In the genomic region with DNA sequence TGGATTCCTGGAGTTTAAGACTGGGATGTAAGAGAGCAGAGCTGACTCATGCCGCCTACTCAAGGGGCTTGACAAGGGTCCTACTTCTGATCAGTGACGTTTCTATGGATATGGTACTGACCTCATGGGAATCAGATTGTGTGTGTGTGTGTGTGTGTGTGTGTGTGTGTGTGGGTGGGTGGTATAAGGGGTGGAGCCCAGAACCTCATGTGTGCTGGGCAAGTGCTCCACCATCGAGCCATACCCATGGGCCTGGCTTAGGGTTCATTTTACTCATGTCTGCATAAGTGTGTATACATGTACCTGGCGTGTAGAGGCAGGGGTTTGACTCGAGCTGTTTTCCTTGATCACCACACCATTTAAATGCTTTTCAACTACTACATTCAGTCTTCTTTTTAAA, we compare ENCODE assay signal across 25 mouse cellular contexts.
"Had no signal": no experiment of that assay in that cellular context is flagged by ENCODE, and none has a peak within 500 bp of the region (broad histone marks: within the 10 kb centered on the region; RNA-seq: fewer than 3 reads in every experiment).

No protein-coding gene starts in this region.

- H3K4me2 ChIP-seq: heart, embryonic 12.5 days; hindbrain, embryonic 13.5 days; hindbrain, embryonic 15.5 days; kidney, embryonic 15.5 days; limb, embryonic 13.5 days; limb, embryonic 15.5 days; liver, embryonic 15.5 days had no signal

- H3K27ac ChIP-seq: gastrocnemius, adult 2 months; heart, embryonic 10.5 days; hindbrain, embryonic 13.5 days; hindbrain, embryonic 15.5 days; hindbrain, postnatal 0 days; kidney, embryonic 15.5 days; kidney, postnatal 0 days; limb, embryonic 13.5 days; limb, embryonic 15.5 days; liver, embryonic 15.5 days had no signal

- ATAC-seq: hindbrain, postnatal 0 days; intestine, embryonic 16.5 days had no signal

- H3K4me3 ChIP-seq: gastrocnemius, adult 2 months; heart, embryonic 10.5 days; heart, embryonic 12.5 days; hindbrain, embryonic 13.5 days; hindbrain, embryonic 15.5 days; kidney, embryonic 15.5 days; limb, embryonic 13.5 days; limb, embryonic 15.5 days; liver, embryonic 15.5 days had no signal

- H3K4me1 ChIP-seq: heart, embryonic 10.5 days; heart, embryonic 12.5 days; hindbrain, embryonic 13.5 days; hindbrain, embryonic 15.5 days; kidney, embryonic 15.5 days; limb, embryonic 13.5 days; limb, embryonic 15.5 days had no signal

- H3K27me3 ChIP-seq: heart, embryonic 12.5 days; hindbrain, embryonic 13.5 days; hindbrain, embryonic 15.5 days; kidney, embryonic 15.5 days; limb, embryonic 13.5 days; limb, embryonic 15.5 days; liver, embryonic 15.5 days had no signal

- DNase-seq: gastrocnemius, adult 2 months; gastrocnemius, postnatal 10 days; gastrocnemius, postnatal 25 days; heart, adult 18-20 months; heart, postnatal 10 days; heart, postnatal 36 days; kidney, adult 11 months; kidney, adult 2 months; kidney, adult 9 months; kidney, postnatal 14 days; kidney, postnatal 36 days; layer of hippocampus, adult 9-11 months; layer of hippocampus, postnatal 36 days; left cerebral cortex, postnatal 4 days had no signal

- H3K9ac ChIP-seq: heart, embryonic 12.5 days; hindbrain, embryonic 13.5 days; hindbrain, embryonic 15.5 days; kidney, embryonic 15.5 days; limb, embryonic 13.5 days; limb, embryonic 15.5 days; liver, embryonic 15.5 days had no signal

- H3K9me3 ChIP-seq: heart, embryonic 10.5 days; heart, embryonic 12.5 days; hindbrain, embryonic 13.5 days; hindbrain, embryonic 15.5 days; kidney, embryonic 15.5 days; limb, embryonic 13.5 days; limb, embryonic 15.5 days; liver, embryonic 15.5 days had no signal
